Mouse (Mus musculus) erythroblast, embryonic 14.5 days (primary cell): ENCODE data around the gene Slbp. TPM values are rescaled to one million over a fixed set of nuclear protein-coding genes. Genes with fewer than 3 reads are reported as not detected.

Experiments used
- H3K27me3 ChIP-seq: 2 replicates; pipeline ENCODE4 v1.6.1; 2012; ENCODE audit warnings: inconsistent platforms; ENCODE audit not compliant: control insufficient read depth
- H3K36me3 ChIP-seq: 2 replicates; pipeline ENCODE4 v1.6.1; 2012; ENCODE audit warnings: mild to moderate bottlenecking, inconsistent platforms; ENCODE audit not compliant: control insufficient read depth
- H3K4me1 ChIP-seq: 2 replicates; pipeline ENCODE4 v1.6.1; 2012; ENCODE audit warnings: inconsistent platforms; ENCODE audit not compliant: control insufficient read depth
- H3K4me3 ChIP-seq: replicated peaks from 2 replicates; pipeline ENCODE3; 2012; ENCODE audit warnings: moderate library complexity, mild to moderate bottlenecking, inconsistent platforms
- H3K9me3 ChIP-seq: 2 replicates; pipeline ENCODE4 v1.6.1; 2012; ENCODE audit warnings: low read length, inconsistent platforms, mixed read lengths; ENCODE audit not compliant: control insufficient read depth
- GATA1 ChIP-seq: IDR thresholded peaks from 2 replicates; pipeline ENCODE4 v1.6.1; 2012; ENCODE audit warnings: low read length, inconsistent platforms, mixed read lengths
- TAL1 ChIP-seq: IDR thresholded peaks from 3 replicates; pipeline ENCODE4 v1.6.1; 2012; ENCODE audit warnings: low read length, inconsistent platforms, mixed read lengths
- polyA plus RNA-seq: library from polyadenylated mRNA; stranded (reverse); fragments of >175 nt; gene quantifications from 2 replicates; pipeline ENCODE4 v1.2.3, GENCODE M21; 2012

Slbp gene
- polyA plus RNA-seq, 1 experiment, result 94.3 TPM

GRCm38 (mm10) chr5:33589221-33589888 is 63.0 kb downstream of the Slbp start:
- TF ChIP-seq TAL1 (no peak), GATA1 (no peak)
- Histone ChIP-seq H3K4me1 (no peaks in the 10 kb centered on the region), H3K4me3 (no peak overlapping the region), H3K27me3 (no peaks in the 10 kb centered on the region), H3K36me3 (no peaks in the 10 kb centered on the region), H3K9me3 (no peaks in the 10 kb centered on the region)

- Histone ChIP-seq H3K27me3 (no peaks in the 10 kb centered on the region), H3K4me3 (no peak overlapping the region), H3K4me1 (no peaks in the 10 kb centered on the region), H3K9me3 (no peaks in the 10 kb centered on the region), H3K36me3 (no peaks in the 10 kb centered on the region)
- no peak for TF ChIP-seq TAL1
- no peak for TF ChIP-seq GATA1
These were observed 64.3 kb downstream of the Slbp start for GRCm38 (mm10) chr5:33588066-33588465.

- no peaks in the 10 kb centered on the region for H3K36me3 ChIP-seq
- H3K4me1 ChIP-seq, result no peaks in the 10 kb centered on the region
- no peak overlapping the region for H3K4me3 ChIP-seq
- no peaks in the 10 kb centered on the region for H3K9me3 ChIP-seq
- no peaks in the 10 kb centered on the region for H3K27me3 ChIP-seq
- TF ChIP-seq TAL1 (no peak), GATA1 (no peak)
These were observed 64.8 kb downstream of the Slbp start for GRCm38 (mm10) chr5:33587498-33588058.

Other genes with a start within 250 kb of the Slbp start
- not detected in 2 replicates for gene Nkx1-1, start 218.6 kb downstream of the Slbp start, polyA plus RNA-seq
- 5.3 and 5.7 TPM in 2 replicates for gene Fam53a, start 22.9 kb downstream of the Slbp start, polyA plus RNA-seq
- gene Gm9903, start 22.6 kb downstream of the Slbp start, polyA plus RNA-seq, result not detected in 2 replicates
- gene Tacc3, start 5.6 kb upstream of the Slbp start, polyA plus RNA-seq, result 9.4 and 11.6 TPM in 2 replicates
- gene Tmem129, start 5.8 kb upstream of the Slbp start, polyA plus RNA-seq, result 1.2 and 2.2 TPM in 2 replicates
- 0.03 TPM in 1 of 2 replicates, not detected in the other for gene Fgfr3, start 69.1 kb upstream of the Slbp start, polyA plus RNA-seq
- 2.6 and 2.8 TPM in 2 replicates for gene Letm1, start 130.2 kb upstream of the Slbp start, polyA plus RNA-seq
- 1.5 and 2.2 TPM in 2 replicates for gene Nsd2, start 168.2 kb upstream of the Slbp start, polyA plus RNA-seq